Mouse (Mus musculus): Measurements from ENCODE around the gene Foxp2. TPM values are rescaled to one million over a fixed set of nuclear protein-coding genes. Genes with fewer than 3 reads are reported as not detected.

The Foxp2 gene
- polyA plus RNA-seq, 1 experiment from 2014 or later = 42.4 TPM

- 92% methylated on average over 3 of the region's 3 CpGs for WGBS
- no peak overlapping the region for H3K9ac ChIP-seq (ENCODE audit: low read length)
- no peak overlapping the region for H3K4me3 ChIP-seq (ENCODE audit: low read depth, low read length)
- no peaks in the 10 kb centered on the region for H3K4me1 ChIP-seq (ENCODE audit: control insufficient read depth, insufficient read depth, low read length)
- H3K9me3 ChIP-seq (ENCODE audit: control insufficient read depth, low read length) = no peaks in the 10 kb centered on the region
- no peaks in the 10 kb centered on the region for H3K27me3 ChIP-seq (ENCODE audit: control insufficient read depth, insufficient read depth, low read length)
- ATAC-seq (ENCODE audit: low FRiP score) = no peak
- H3K27ac ChIP-seq (ENCODE audit: low read depth, low read length) = no peak overlapping the region
- no peaks in the 10 kb centered on the region for H3K36me3 ChIP-seq (ENCODE audit: control insufficient read depth, insufficient read depth, low read length)
- H3K4me2 ChIP-seq = no peak overlapping the region
- no peak for DNase-seq (ENCODE audit: low spot score, missing footprints)
Measured at GRCm38 (mm10) chr6:15028488-15028887, 127.3 kb downstream of the Foxp2 start.

- no peak overlapping the region for H3K27ac ChIP-seq (ENCODE audit: low read depth, low read length)
- H3K4me2 ChIP-seq = no peak overlapping the region
- no peaks in the 10 kb centered on the region for H3K9me3 ChIP-seq (ENCODE audit: control insufficient read depth, low read length)
- no peaks in the 10 kb centered on the region for H3K27me3 ChIP-seq (ENCODE audit: control insufficient read depth, insufficient read depth, low read length)
- DNase-seq (ENCODE audit: low spot score, missing footprints) (no peak), ATAC-seq (ENCODE audit: low FRiP score) (no peak)
- WGBS = 71% methylated on average over 7 of the region's 7 CpGs
- no peaks in the 10 kb centered on the region for H3K4me1 ChIP-seq (ENCODE audit: control insufficient read depth, insufficient read depth, low read length)
- H3K36me3 ChIP-seq (ENCODE audit: control insufficient read depth, insufficient read depth, low read length) = no peaks in the 10 kb centered on the region
- H3K4me3 ChIP-seq (ENCODE audit: low read depth, low read length) = no peak overlapping the region
- no peak overlapping the region for H3K9ac ChIP-seq (ENCODE audit: low read length)
Measured at GRCm38 (mm10) chr6:15029446-15030125, 128.4 kb downstream of the Foxp2 start.

- H3K4me3 ChIP-seq (ENCODE audit: low read depth, low read length) = no peak overlapping the region
Measured at GRCm38 (mm10) chr6:15063246-15063645, 162.1 kb downstream of the Foxp2 start.

GRCm38 (mm10) chr6:15101548-15101947, 200.4 kb downstream of the Foxp2 start:
- no peak overlapping the region for H3K4me2 ChIP-seq
- ATAC-seq (ENCODE audit: low FRiP score) (no peak), DNase-seq (ENCODE audit: low spot score, missing footprints) (no peak)
- no peak overlapping the region for H3K4me3 ChIP-seq (ENCODE audit: low read depth, low read length)
- H3K27me3 ChIP-seq (ENCODE audit: control insufficient read depth, insufficient read depth, low read length) = no peaks in the 10 kb centered on the region
- H3K36me3 ChIP-seq (ENCODE audit: control insufficient read depth, insufficient read depth, low read length) = no peaks in the 10 kb centered on the region
- no peak overlapping the region for H3K9ac ChIP-seq (ENCODE audit: low read length)
- WGBS = 88% methylated on average over 1 of the region's 1 CpGs
- no peak overlapping the region for H3K27ac ChIP-seq (ENCODE audit: low read depth, low read length)
- H3K9me3 ChIP-seq (ENCODE audit: control insufficient read depth, low read length) = no peaks in the 10 kb centered on the region
- no peaks in the 10 kb centered on the region for H3K4me1 ChIP-seq (ENCODE audit: control insufficient read depth, insufficient read depth, low read length)

More at GRCm38 (mm10) chr6:15063246-15063645, 162.1 kb downstream of the Foxp2 start:
- Histone ChIP-seq H3K27ac (ENCODE audit: low read depth, low read length) (no peak overlapping the region), H3K27me3 (ENCODE audit: control insufficient read depth, insufficient read depth, low read length) (no peaks in the 10 kb centered on the region), H3K4me2 (no peak overlapping the region), H3K4me1 (ENCODE audit: control insufficient read depth, insufficient read depth, low read length) (0 out of 2 replicates have a peak, but pooled peaks cover 2% of the 10 kb centered on the region), H3K9ac (ENCODE audit: low read length) (no peak overlapping the region), H3K9me3 (ENCODE audit: control insufficient read depth, low read length) (no peaks in the 10 kb centered on the region), H3K36me3 (ENCODE audit: control insufficient read depth, insufficient read depth, low read length) (no peaks in the 10 kb centered on the region)
- no peak for DNase-seq (ENCODE audit: low spot score, missing footprints)
- ATAC-seq (ENCODE audit: low FRiP score) = no peak
- WGBS = 6% methylated on average over 1 of the region's 1 CpGs

- 70% methylated on average over 5 of the region's 5 CpGs for WGBS
- Histone ChIP-seq H3K27me3 (ENCODE audit: control insufficient read depth, insufficient read depth, low read length) (no peaks in the 10 kb centered on the region), H3K9me3 (ENCODE audit: control insufficient read depth, low read length) (no peaks in the 10 kb centered on the region), H3K4me2 (no peak overlapping the region), H3K36me3 (ENCODE audit: control insufficient read depth, insufficient read depth, low read length) (no peaks in the 10 kb centered on the region), H3K27ac (ENCODE audit: low read depth, low read length) (no peak overlapping the region), H3K4me3 (ENCODE audit: low read depth, low read length) (no peak overlapping the region), H3K4me1 (ENCODE audit: control insufficient read depth, insufficient read depth, low read length) (no peaks in the 10 kb centered on the region), H3K9ac (ENCODE audit: low read length) (no peak overlapping the region)
- ATAC-seq (ENCODE audit: low FRiP score) (peak; percentile 64; the same call in 1 of the 2 replicates), DNase-seq (ENCODE audit: low spot score, missing footprints) (no peak)
Measured at GRCm38 (mm10) chr6:15120916-15121315, 219.8 kb downstream of the Foxp2 start.

- Histone ChIP-seq H3K4me1 (ENCODE audit: control insufficient read depth, insufficient read depth, low read length) (no peaks in the 10 kb centered on the region), H3K27me3 (ENCODE audit: control insufficient read depth, insufficient read depth, low read length) (no peaks in the 10 kb centered on the region), H3K4me2 (no peak overlapping the region), H3K9ac (ENCODE audit: low read length) (no peak overlapping the region), H3K36me3 (ENCODE audit: control insufficient read depth, insufficient read depth, low read length) (no peaks in the 10 kb centered on the region), H3K9me3 (ENCODE audit: control insufficient read depth, low read length) (no peaks in the 10 kb centered on the region), H3K27ac (ENCODE audit: low read depth, low read length) (no peak overlapping the region), H3K4me3 (ENCODE audit: low read depth, low read length) (no peak overlapping the region)
- no peak for DNase-seq (ENCODE audit: low spot score, missing footprints)
- no peak for ATAC-seq (ENCODE audit: low FRiP score)
Measured at GRCm38 (mm10) chr6:15121339-15121738, 220.2 kb downstream of the Foxp2 start.

- Histone ChIP-seq H3K4me2 (no peak overlapping the region), H3K27me3 (ENCODE audit: control insufficient read depth, insufficient read depth, low read length) (no peaks in the 10 kb centered on the region), H3K36me3 (ENCODE audit: control insufficient read depth, insufficient read depth, low read length) (no peaks in the 10 kb centered on the region), H3K4me3 (ENCODE audit: low read depth, low read length) (no peak overlapping the region), H3K4me1 (ENCODE audit: control insufficient read depth, insufficient read depth, low read length) (no peaks in the 10 kb centered on the region), H3K9ac (ENCODE audit: low read length) (no peak overlapping the region), H3K27ac (ENCODE audit: low read depth, low read length) (no peak overlapping the region), H3K9me3 (ENCODE audit: control insufficient read depth, low read length) (no peaks in the 10 kb centered on the region)
- ATAC-seq (ENCODE audit: low FRiP score) = no peak
- no peak for DNase-seq (ENCODE audit: low spot score, missing footprints)
- WGBS = 96% methylated on average over 2 of the region's 2 CpGs
Measured at GRCm38 (mm10) chr6:15130142-15130541, 229.0 kb downstream of the Foxp2 start.

GRCm38 (mm10) chr6:15142094-15142493, 240.9 kb downstream of the Foxp2 start:
- no peak overlapping the region for H3K27ac ChIP-seq (ENCODE audit: low read depth, low read length)
- no peaks in the 10 kb centered on the region for H3K36me3 ChIP-seq (ENCODE audit: control insufficient read depth, insufficient read depth, low read length)
- DNase-seq (ENCODE audit: low spot score, missing footprints) (no peak), ATAC-seq (ENCODE audit: low FRiP score) (no peak)
- no peak overlapping the region for H3K9ac ChIP-seq (ENCODE audit: low read length)
- WGBS = 88% methylated on average over 1 of the region's 1 CpGs
- no peaks in the 10 kb centered on the region for H3K9me3 ChIP-seq (ENCODE audit: control insufficient read depth, low read length)
- no peak overlapping the region for H3K4me3 ChIP-seq (ENCODE audit: low read depth, low read length)
- H3K4me1 ChIP-seq (ENCODE audit: control insufficient read depth, insufficient read depth, low read length) = no peaks in the 10 kb centered on the region
- H3K4me2 ChIP-seq = no peak overlapping the region
- H3K27me3 ChIP-seq (ENCODE audit: control insufficient read depth, insufficient read depth, low read length) = no peaks in the 10 kb centered on the region

- Histone ChIP-seq H3K4me3 (ENCODE audit: low read depth, low read length) (no peak overlapping the region), H3K9ac (ENCODE audit: low read length) (no peak overlapping the region), H3K27me3 (ENCODE audit: control insufficient read depth, insufficient read depth, low read length) (no peaks in the 10 kb centered on the region), H3K9me3 (ENCODE audit: control insufficient read depth, low read length) (no peaks in the 10 kb centered on the region), H3K4me2 (no peak overlapping the region), H3K27ac (ENCODE audit: low read depth, low read length) (no peak overlapping the region), H3K36me3 (ENCODE audit: control insufficient read depth, insufficient read depth, low read length) (no peaks in the 10 kb centered on the region), H3K4me1 (ENCODE audit: control insufficient read depth, insufficient read depth, low read length) (no peaks in the 10 kb centered on the region)
- ATAC-seq (ENCODE audit: low FRiP score) = no peak
- DNase-seq (ENCODE audit: low spot score, missing footprints) = no peak
- WGBS = 76% methylated on average over 3 of the region's 3 CpGs
Measured at GRCm38 (mm10) chr6:15151619-15152018, 250.5 kb downstream of the Foxp2 start.
